Mouse (Mus musculus): ENCODE data around the gene Avp.
"Not testable (repeated sequence)": the region's sequence is repeated elsewhere in the genome, so short reads cannot be mapped to it uniquely, and the experiment has no call there.

Gene Avp

DNA sequence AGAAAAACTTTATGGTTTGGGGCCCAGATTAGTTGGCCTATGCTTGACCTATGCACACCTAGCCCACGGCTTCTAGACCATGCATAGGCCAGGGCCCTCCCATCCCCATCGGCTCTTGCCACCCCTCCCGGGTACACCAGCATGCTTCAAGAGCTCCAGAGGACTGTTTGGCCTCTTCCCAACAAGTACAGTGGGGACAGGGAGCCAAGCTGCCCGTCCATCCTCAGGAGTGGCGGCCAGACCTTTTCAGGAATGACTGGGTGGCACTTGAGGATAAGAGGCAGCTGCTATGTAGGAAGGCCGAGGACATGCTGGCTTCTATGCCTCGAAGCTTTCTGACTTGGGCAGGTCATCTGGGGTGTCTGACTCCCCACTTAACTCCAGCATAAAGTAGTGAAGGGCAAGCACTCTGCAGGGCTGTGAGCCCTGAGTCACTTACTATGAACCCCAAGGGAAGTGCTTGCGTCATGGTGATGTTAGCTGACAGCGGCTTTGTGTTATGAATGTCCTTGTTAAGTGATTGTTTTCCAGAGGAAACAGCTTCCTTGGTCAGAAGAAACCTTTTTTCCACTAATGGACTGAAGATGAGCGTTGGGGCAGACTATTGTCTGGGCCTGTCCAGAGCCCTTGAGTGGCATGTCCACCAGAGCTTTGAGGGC lies 1.7 kb upstream of the Avp start:
- no peak for DNase-seq (ENCODE audit: low read depth, low spot score)
- no peaks in the 10 kb centered on the region for H3K27me3 ChIP-seq (ENCODE audit: control insufficient read depth, insufficient read depth, low read length, poor library complexity, severe bottlenecking)

DNA sequence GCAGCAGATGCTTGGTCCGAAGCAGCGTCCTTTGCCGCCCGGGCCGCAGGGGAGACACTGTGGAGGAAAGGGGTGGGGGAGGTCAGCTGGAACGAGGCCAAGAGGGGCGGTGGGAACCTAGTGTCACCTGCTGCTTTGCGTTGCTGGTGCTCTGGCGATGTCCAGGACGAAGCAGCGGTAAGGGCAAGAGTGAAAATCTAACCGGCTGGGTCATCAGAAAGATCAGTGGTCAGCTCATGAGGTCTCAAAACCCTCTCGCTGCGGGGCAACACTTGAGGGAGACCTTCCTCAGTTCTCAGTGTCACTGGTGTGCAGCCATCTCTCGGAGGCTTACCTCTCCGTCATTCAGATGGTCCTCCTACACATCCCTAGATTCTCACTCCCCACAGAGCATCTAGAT lies 1.2 kb downstream of the Avp start:
- Histone ChIP-seq H3K27me3 (ENCODE audit: control insufficient read depth, insufficient read depth, low read length, poor library complexity, severe bottlenecking) (no peaks in the 10 kb centered on the region), H3K36me3 (ENCODE audit: control insufficient read depth, insufficient read depth, low read length, poor library complexity, severe bottlenecking) (no peaks in the 10 kb centered on the region)
- DNase-seq (ENCODE audit: low read depth, low spot score): no peak

More for the DNA sequence above, 1.7 kb upstream of the Avp start:
- no peaks in the 10 kb centered on the region for H3K36me3 ChIP-seq (ENCODE audit: control insufficient read depth, insufficient read depth, low read length, poor library complexity, severe bottlenecking)

GRCm38 (mm10) chr2:130579791-130580190 lies 2.6 kb downstream of the Avp start:
- no peaks in the 10 kb centered on the region for H3K36me3 ChIP-seq (ENCODE audit: control insufficient read depth, insufficient read depth, low read length, poor library complexity, severe bottlenecking)
- no peaks in the 10 kb centered on the region for H3K27me3 ChIP-seq (ENCODE audit: control insufficient read depth, insufficient read depth, low read length, poor library complexity, severe bottlenecking)
- DNase-seq (ENCODE audit: low read depth, low spot score): no peak

- DNase-seq (ENCODE audit: low read depth, low spot score): peak; percentile 73
- H3K27me3 ChIP-seq (ENCODE audit: control insufficient read depth, insufficient read depth, low read length, poor library complexity, severe bottlenecking): no peaks in the 10 kb centered on the region
These were observed 4.2 kb downstream of the Avp start for GRCm38 (mm10) chr2:130578148-130578547.

DNA sequence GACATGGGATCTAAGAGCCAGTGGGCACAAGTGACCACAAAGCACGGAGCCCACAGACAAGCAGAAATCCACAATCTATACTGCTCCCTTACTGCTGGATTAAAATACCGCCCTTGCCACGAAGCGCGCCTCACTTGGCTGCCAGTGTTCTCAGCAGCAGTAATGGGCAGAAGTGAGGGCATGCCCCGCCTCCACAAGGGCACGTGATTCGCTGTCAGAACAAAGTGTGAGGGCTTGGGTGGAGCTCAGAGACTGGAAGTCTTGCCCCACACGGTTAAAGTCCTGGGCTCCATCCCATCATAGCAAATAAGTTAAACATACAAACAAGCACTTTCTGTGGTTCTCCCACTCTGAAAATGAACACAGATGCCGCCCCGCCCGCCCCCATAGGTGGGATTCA lies 4.7 kb downstream of the Avp start:
- peak; percentile 71 for DNase-seq (ENCODE audit: low read depth, low spot score)
- Histone ChIP-seq H3K27me3 (ENCODE audit: control insufficient read depth, insufficient read depth, low read length, poor library complexity, severe bottlenecking) (no peaks in the 10 kb centered on the region), H3K36me3 (ENCODE audit: control insufficient read depth, insufficient read depth, low read length, poor library complexity, severe bottlenecking) (no peaks in the 10 kb centered on the region)

More at GRCm38 (mm10) chr2:130578148-130578547, 4.2 kb downstream of the Avp start:
- no peaks in the 10 kb centered on the region for H3K36me3 ChIP-seq (ENCODE audit: control insufficient read depth, insufficient read depth, low read length, poor library complexity, severe bottlenecking)

GRCm38 (mm10) chr2:130577021-130577420 lies 5.3 kb downstream of the Avp start:
- H3K36me3 ChIP-seq (ENCODE audit: control insufficient read depth, insufficient read depth, low read length, poor library complexity, severe bottlenecking): no peaks in the 10 kb centered on the region
- DNase-seq (ENCODE audit: low read depth, low spot score): no peak
- H3K27me3 ChIP-seq (ENCODE audit: control insufficient read depth, insufficient read depth, low read length, poor library complexity, severe bottlenecking): no peaks in the 10 kb centered on the region

DNA sequence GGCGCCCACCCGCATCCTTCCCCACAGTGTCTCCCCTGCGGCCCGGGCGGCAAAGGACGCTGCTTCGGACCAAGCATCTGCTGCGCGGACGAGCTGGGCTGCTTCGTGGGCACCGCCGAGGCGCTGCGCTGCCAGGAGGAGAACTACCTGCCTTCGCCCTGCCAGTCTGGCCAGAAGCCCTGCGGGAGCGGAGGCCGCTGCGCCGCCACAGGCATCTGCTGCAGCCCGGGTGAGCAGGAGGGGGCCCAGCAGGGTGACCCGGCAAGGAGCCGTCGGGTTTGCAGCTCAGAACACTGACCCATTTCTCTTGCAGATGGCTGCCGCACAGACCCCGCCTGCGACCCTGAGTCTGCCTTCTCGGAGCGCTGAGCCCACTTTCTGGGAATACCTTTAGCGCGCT lies 5.8 kb downstream of the Avp start:
- DNase-seq (ENCODE audit: low read depth, low spot score): not testable (repeated sequence)

GRCm38 (mm10) chr2:130575873-130576272 lies 6.5 kb downstream of the Avp start, which contains the start of gene Oxt:
Oxt (plus strand) TSS chr2:130576173.
- Histone ChIP-seq H3K36me3 (ENCODE audit: control insufficient read depth, insufficient read depth, low read length, poor library complexity, severe bottlenecking) (no peaks in the 10 kb centered on the region), H3K27me3 (ENCODE audit: control insufficient read depth, insufficient read depth, low read length, poor library complexity, severe bottlenecking) (no peaks in the 10 kb centered on the region)
- no peak for DNase-seq (ENCODE audit: low read depth, low spot score)

More for the DNA sequence above, 5.8 kb downstream of the Avp start:
- H3K36me3 ChIP-seq (ENCODE audit: control insufficient read depth, insufficient read depth, low read length, poor library complexity, severe bottlenecking); H3K27me3 ChIP-seq (ENCODE audit: control insufficient read depth, insufficient read depth, low read length, poor library complexity, severe bottlenecking): not testable (repeated sequence)

- H3K27me3 ChIP-seq (ENCODE audit: control insufficient read depth, insufficient read depth, low read length, poor library complexity, severe bottlenecking): no peaks in the 10 kb centered on the region
- DNase-seq (ENCODE audit: low read depth, low spot score): no peak
- H3K36me3 ChIP-seq (ENCODE audit: control insufficient read depth, insufficient read depth, low read length, poor library complexity, severe bottlenecking): no peaks in the 10 kb centered on the region
These were observed 7.4 kb downstream of the Avp start for GRCm38 (mm10) chr2:130574960-130575359.

GRCm38 (mm10) chr2:130569926-130570325 lies 12.4 kb downstream of the Avp start:
- no peak for DNase-seq (ENCODE audit: low read depth, low spot score)
- Histone ChIP-seq H3K27me3 (ENCODE audit: control insufficient read depth, insufficient read depth, low read length, poor library complexity, severe bottlenecking) (no peaks in the 10 kb centered on the region), H3K36me3 (ENCODE audit: control insufficient read depth, insufficient read depth, low read length, poor library complexity, severe bottlenecking) (no peaks in the 10 kb centered on the region)

- Histone ChIP-seq H3K36me3 (ENCODE audit: control insufficient read depth, insufficient read depth, low read length, poor library complexity, severe bottlenecking) (no peaks in the 10 kb centered on the region), H3K27me3 (ENCODE audit: control insufficient read depth, insufficient read depth, low read length, poor library complexity, severe bottlenecking) (no peaks in the 10 kb centered on the region)
- no peak for DNase-seq (ENCODE audit: low read depth, low spot score)
These were observed 13.4 kb downstream of the Avp start for GRCm38 (mm10) chr2:130568921-130569320.

DNA sequence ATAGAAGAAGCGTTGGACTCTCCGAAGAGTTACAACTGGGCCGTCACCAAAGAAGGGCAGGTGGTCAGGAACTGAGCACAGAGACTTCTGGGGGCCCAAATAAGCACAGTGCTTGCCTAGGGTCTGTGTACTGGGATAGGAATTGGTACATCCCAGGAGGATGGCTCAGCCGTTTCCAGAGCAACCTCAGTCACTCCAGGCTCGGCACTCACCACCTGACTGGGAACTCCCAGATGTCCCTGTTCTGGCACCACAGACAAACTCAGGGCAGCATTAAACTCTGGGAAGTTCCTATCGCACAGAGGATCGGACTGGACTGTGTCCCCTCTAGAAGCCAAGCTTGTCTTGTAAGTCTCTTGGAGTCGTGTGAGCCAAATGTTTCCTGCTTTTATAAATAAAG lies 17.4 kb downstream of the Avp start:
- no peak for DNase-seq (ENCODE audit: low read depth, low spot score)
- Histone ChIP-seq H3K36me3 (ENCODE audit: control insufficient read depth, insufficient read depth, low read length, poor library complexity, severe bottlenecking) (no peaks in the 10 kb centered on the region), H3K27me3 (ENCODE audit: control insufficient read depth, insufficient read depth, low read length, poor library complexity, severe bottlenecking) (no peaks in the 10 kb centered on the region)

DNA sequence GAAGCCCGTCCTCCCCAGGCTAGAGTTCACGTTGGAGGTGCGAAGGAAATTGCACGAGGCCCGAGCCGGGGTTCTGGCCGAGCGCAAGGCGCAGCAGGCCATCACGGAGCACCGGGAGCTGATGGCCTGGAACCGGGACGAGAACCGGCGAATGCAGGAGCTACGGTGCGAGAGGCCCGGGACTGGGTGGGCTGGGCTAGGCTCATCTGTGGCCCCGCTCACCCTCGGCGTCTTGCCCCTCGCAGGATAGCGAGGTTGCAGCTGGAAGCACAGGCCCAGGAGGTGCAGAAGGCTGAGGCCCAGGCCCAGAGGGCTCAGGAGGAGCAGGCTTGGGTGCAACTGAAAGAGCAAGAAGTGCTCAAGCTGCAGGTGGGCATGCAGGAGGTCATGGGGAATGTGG lies 18.3 kb downstream of the Avp start:
- no peaks in the 10 kb centered on the region for H3K36me3 ChIP-seq (ENCODE audit: control insufficient read depth, insufficient read depth, low read length, poor library complexity, severe bottlenecking)
- DNase-seq (ENCODE audit: low read depth, low spot score): no peak
- H3K27me3 ChIP-seq (ENCODE audit: control insufficient read depth, insufficient read depth, low read length, poor library complexity, severe bottlenecking): no peaks in the 10 kb centered on the region

- peak; percentile 93 for DNase-seq (ENCODE audit: low read depth, low spot score)
- no peaks in the 10 kb centered on the region for H3K36me3 ChIP-seq (ENCODE audit: control insufficient read depth, insufficient read depth, low read length, poor library complexity, severe bottlenecking)
- no peaks in the 10 kb centered on the region for H3K27me3 ChIP-seq (ENCODE audit: control insufficient read depth, insufficient read depth, low read length, poor library complexity, severe bottlenecking)
These were observed 18.9 kb downstream of the Avp start, which contains the start of gene Mrps26 for GRCm38 (mm10) chr2:130563212-130564055. Mrps26 (plus strand) TSS chr2:130563742.

GRCm38 (mm10) chr2:130558015-130558414 lies 24.3 kb downstream of the Avp start:
- Histone ChIP-seq H3K27me3 (ENCODE audit: control insufficient read depth, insufficient read depth, low read length, poor library complexity, severe bottlenecking) (no peaks in the 10 kb centered on the region), H3K36me3 (ENCODE audit: control insufficient read depth, insufficient read depth, low read length, poor library complexity, severe bottlenecking) (peaks cover 2% of the 10 kb centered on the region; the same call in 1 of the 2 replicates)
- DNase-seq (ENCODE audit: low read depth, low spot score): no peak

All from splenic B cell, adult 2 months (primary cell).